ENCODE assay signal across 13 mouse cellular contexts in the genomic region with DNA sequence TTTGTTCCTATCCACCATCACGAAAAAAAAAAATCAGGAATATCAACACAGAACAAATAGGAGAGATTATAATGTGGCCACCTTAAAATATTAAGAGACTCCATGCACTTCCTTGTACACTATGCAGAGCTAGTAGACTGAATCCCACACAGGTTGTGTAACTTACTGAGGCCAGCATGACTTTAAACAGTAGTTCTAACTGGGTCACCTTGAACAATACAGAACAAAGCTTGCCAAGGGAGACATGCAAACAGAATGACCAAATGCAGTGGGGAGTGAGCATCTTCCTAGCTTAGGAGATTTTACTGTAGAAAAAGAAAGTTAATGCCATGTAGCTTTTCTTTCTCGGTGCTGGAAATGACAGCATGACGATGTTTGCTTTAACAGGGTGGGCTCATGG. TPM values are rescaled to one million over a fixed set of nuclear protein-coding genes. Genes with fewer than 3 reads are reported as not detected.
DNase-seq lines count a peak whose midpoint lies in the region; ATAC-seq and TF ChIP-seq lines count a peak whose summit lies in the region.
"Had no signal": no experiment of that assay in that cellular context is flagged by ENCODE, and none has a peak within 500 bp of the region (broad histone marks: within the 10 kb centered on the region; RNA-seq: fewer than 3 reads in every experiment).

No protein-coding gene starts in this region.

- no peak for TF ChIP-seq POLR2A in kidney, adult 2 months (IDR thresholded peaks at IDR 0.05; ENCODE audit: low read depth, low read length)

- H3K4me2 ChIP-seq in forebrain, embryonic 12.5 days = no peak overlapping the region
- H3K4me2 ChIP-seq in forebrain, embryonic 16.5 days (ENCODE audit: low read length) = no peak overlapping the region
- no peak overlapping the region for H3K4me2 ChIP-seq in midbrain, embryonic 11.5 days
- no peak overlapping the region for H3K4me2 ChIP-seq in stomach, postnatal 0 days (replicated peaks; ENCODE audit: low read depth)
- H3K4me2 ChIP-seq: liver, embryonic 15.5 days; midbrain, embryonic 12.5 days had no signal

- no peak overlapping the region for H3K9ac ChIP-seq in forebrain, embryonic 12.5 days
- H3K9ac ChIP-seq in forebrain, embryonic 16.5 days (replicated peaks; ENCODE audit: low read depth, low read length) = no peak overlapping the region
- no peak overlapping the region for H3K9ac ChIP-seq in midbrain, embryonic 11.5 days (ENCODE audit: low read length)
- H3K9ac ChIP-seq in stomach, postnatal 0 days (ENCODE audit: low read length) = no peak overlapping the region
- H3K9ac ChIP-seq: liver, embryonic 15.5 days; midbrain, embryonic 12.5 days had no signal

- peak overlapping the region; percentile 80; the same call in 1 of the 2 replicates for H3K27ac ChIP-seq in forebrain, embryonic 12.5 days
- no peak overlapping the region for H3K27ac ChIP-seq in forebrain, embryonic 16.5 days (ENCODE audit: low read length)
- peak overlapping the region; percentile 93 for H3K27ac ChIP-seq in kidney, adult 2 months (ENCODE audit: insufficient read depth, low read depth, low read length)
- no peak overlapping the region for H3K27ac ChIP-seq in midbrain, embryonic 11.5 days (ENCODE audit: low read depth, low read length)
- H3K27ac ChIP-seq in midbrain, embryonic 10.5 days (replicated peaks) = no peak overlapping the region
- H3K27ac ChIP-seq in stomach, postnatal 0 days (replicated peaks) = no peak overlapping the region
- H3K27ac ChIP-seq: liver, embryonic 15.5 days; midbrain, embryonic 12.5 days had no signal

- TF ChIP-seq CTCF in kidney, adult 2 months (conservative IDR thresholded peaks at IDR 0.05; ENCODE audit: insufficient read depth, insufficient read length, low read depth, low read length) = no peak
- TF ChIP-seq CTCF in stomach, postnatal 0 days (IDR thresholded peaks at IDR 0.05; ENCODE audit: low read depth) = no peak

- H3K27me3 ChIP-seq in forebrain, embryonic 12.5 days = no peaks in the 10 kb centered on the region
- H3K27me3 ChIP-seq in forebrain, embryonic 16.5 days (replicated peaks; ENCODE audit: control insufficient read depth, insufficient read depth, low read length) = no peaks in the 10 kb centered on the region
- H3K27me3 ChIP-seq in kidney, adult 2 months (replicated peaks; ENCODE audit: control insufficient read depth, insufficient read depth, low read length) = no peaks in the 10 kb centered on the region
- H3K27me3 ChIP-seq in midbrain, embryonic 11.5 days (ENCODE audit: control insufficient read depth, insufficient read depth, low read length) = no peaks in the 10 kb centered on the region
- H3K27me3 ChIP-seq in midbrain, embryonic 10.5 days (ENCODE audit: low read depth, poor library complexity, severe bottlenecking) = no peaks in the 10 kb centered on the region
- H3K27me3 ChIP-seq in stomach, postnatal 0 days (ENCODE audit: control insufficient read depth, insufficient read depth, low read length) = no peaks in the 10 kb centered on the region
- H3K27me3 ChIP-seq: liver, embryonic 15.5 days; midbrain, embryonic 12.5 days had no signal

- TF ChIP-seq EP300 in stomach, postnatal 0 days (optimal IDR thresholded peaks at IDR 0.05) = no peak

- H3K9me3 ChIP-seq in forebrain, embryonic 12.5 days = no peaks in the 10 kb centered on the region
- no peaks in the 10 kb centered on the region for H3K9me3 ChIP-seq in forebrain, embryonic 16.5 days (ENCODE audit: control insufficient read depth, low read length)
- H3K9me3 ChIP-seq in midbrain, embryonic 11.5 days (ENCODE audit: control insufficient read depth, low read length) = no peaks in the 10 kb centered on the region
- no peaks in the 10 kb centered on the region for H3K9me3 ChIP-seq in midbrain, embryonic 10.5 days (replicated peaks)
- H3K9me3 ChIP-seq in stomach, postnatal 0 days (ENCODE audit: control insufficient read depth, low read length) = no peaks in the 10 kb centered on the region
- H3K9me3 ChIP-seq: G1E; liver, embryonic 15.5 days; midbrain, embryonic 12.5 days had no signal

- DNase-seq in kidney, adult 2 months = no peak
- DNase-seq in kidney, adult 8-10 months = no peak
- DNase-seq in midbrain, embryonic 11.5 days (ENCODE audit: low spot score, missing footprints) = peak; percentile 8
- DNase-seq in midbrain, embryonic 10.5 days (ENCODE audit: low spot score) = no peak
- no peak for DNase-seq in stomach, postnatal 0 days (ENCODE audit: low spot score)
- no peak for DNase-seq in thymus, postnatal 0 days (ENCODE audit: low spot score)
- DNase-seq: kidney, postnatal 10 days had no signal

- no peaks in the 10 kb centered on the region for H3K36me3 ChIP-seq in forebrain, embryonic 12.5 days (replicated peaks)
- H3K36me3 ChIP-seq in forebrain, embryonic 16.5 days (ENCODE audit: control insufficient read depth, insufficient read depth) = no peaks in the 10 kb centered on the region
- no peaks in the 10 kb centered on the region for H3K36me3 ChIP-seq in kidney, adult 2 months (ENCODE audit: control insufficient read depth, insufficient read depth, low read length)
- H3K36me3 ChIP-seq in midbrain, embryonic 11.5 days (ENCODE audit: control insufficient read depth, insufficient read depth, low read length) = no peaks in the 10 kb centered on the region
- H3K36me3 ChIP-seq in midbrain, embryonic 10.5 days = no peaks in the 10 kb centered on the region
- H3K36me3 ChIP-seq in stomach, postnatal 0 days (ENCODE audit: control insufficient read depth, insufficient read depth, low read length) = no peaks in the 10 kb centered on the region
- H3K36me3 ChIP-seq: liver, embryonic 15.5 days; midbrain, embryonic 12.5 days had no signal

- 83% methylated on average over 3 of the region's 3 CpGs for WGBS in forebrain, embryonic 12.5 days
- 72% methylated on average over 3 of the region's 3 CpGs for WGBS in forebrain, embryonic 16.5 days
- WGBS in kidney, adult 2 months = 51% methylated on average over 3 of the region's 3 CpGs
- WGBS in midbrain, embryonic 11.5 days = 85% methylated on average over 3 of the region's 3 CpGs
- 81% methylated on average over 3 of the region's 3 CpGs for WGBS in midbrain, embryonic 10.5 days
- WGBS in stomach, postnatal 0 days = 49% methylated on average over 3 of the region's 3 CpGs

- H3K4me1 ChIP-seq in forebrain, embryonic 12.5 days = peaks cover 47% of the 10 kb centered on the region
- peaks cover 36% of the 10 kb centered on the region for H3K4me1 ChIP-seq in forebrain, embryonic 16.5 days (replicated peaks; ENCODE audit: control insufficient read depth, insufficient read depth, low read length)
- peaks cover 29% of the 10 kb centered on the region for H3K4me1 ChIP-seq in kidney, adult 2 months (ENCODE audit: control insufficient read depth, insufficient read depth, low read length)
- H3K4me1 ChIP-seq in midbrain, embryonic 11.5 days (ENCODE audit: control insufficient read depth, insufficient read depth, low read length) = peaks cover 2% of the 10 kb centered on the region; the same call in 1 of the 2 replicates
- peaks cover 29% of the 10 kb centered on the region for H3K4me1 ChIP-seq in midbrain, embryonic 10.5 days
- 0 out of 2 replicates have a peak, but pooled peaks cover 3% of the 10 kb centered on the region for H3K4me1 ChIP-seq in stomach, postnatal 0 days (replicated peaks; ENCODE audit: control insufficient read depth, insufficient read depth)

- no peak overlapping the region for H3K4me3 ChIP-seq in forebrain, embryonic 12.5 days (replicated peaks)
- no peak overlapping the region for H3K4me3 ChIP-seq in forebrain, embryonic 16.5 days (replicated peaks; ENCODE audit: low read length)
- H3K4me3 ChIP-seq in kidney, adult 2 months (ENCODE audit: insufficient read depth, low read depth, low read length) = no peak overlapping the region
- no peak overlapping the region for H3K4me3 ChIP-seq in midbrain, embryonic 11.5 days (ENCODE audit: low read depth, low read length)
- H3K4me3 ChIP-seq in midbrain, embryonic 10.5 days = no peak overlapping the region
- no peak overlapping the region for H3K4me3 ChIP-seq in stomach, postnatal 0 days (ENCODE audit: low read depth, low read length)
- H3K4me3 ChIP-seq: liver, embryonic 15.5 days; midbrain, embryonic 12.5 days had no signal

- no peak for ATAC-seq in forebrain, embryonic 12.5 days (ENCODE audit: low FRiP score)
- no peak for ATAC-seq in forebrain, embryonic 16.5 days
- ATAC-seq in midbrain, embryonic 11.5 days (ENCODE audit: low FRiP score) = no peak
- ATAC-seq in stomach, postnatal 0 days (ENCODE audit: low FRiP score, low TSS enrichment) = peak; percentile 46
- ATAC-seq: activated CD4-positive, CD25-positive, alpha-beta regulatory T cell, adult 4 months had no signal

RNA-seq across cellular contexts. Expression of gene Tom1l2, which starts 52.4 kb away (rescaled TPM):
- 31.3 and 32.6 TPM in 2 replicates for polyA plus RNA-seq in forebrain, embryonic 12.5 days (2016; fragmentation: Nextera tagmentation; extraction: Ambion mirVana)
- 56.5 and 62.0 TPM in 2 replicates for polyA plus RNA-seq in forebrain, embryonic 16.5 days (2015; fragmentation: Nextera tagmentation; extraction: Ambion mirVana)
- 95.2 and 125 TPM in 2 replicates for polyA plus RNA-seq in kidney, adult 2 months (2012; rRNA removed)
- polyA plus RNA-seq in midbrain, embryonic 11.5 days (2014; fragmentation: Nextera tagmentation; extraction: Ambion mirVana) = 12.1 and 12.8 TPM in 2 replicates
- polyA plus RNA-seq in midbrain, embryonic 10.5 days (2016; fragmentation: Nextera tagmentation; extraction: Ambion mirVana) = 17.6 and 26.2 TPM in 2 replicates
- polyA plus RNA-seq in stomach, postnatal 0 days (2015; fragmentation: Nextera tagmentation; extraction: Ambion mirVana) = 15.9 and 19.4 TPM in 2 replicates
- 12.7 and 17.6 TPM in 2 replicates for polyA plus RNA-seq in thymus, postnatal 0 days (2015; fragmentation: Nextera tagmentation; extraction: Ambion mirVana)

RNA-seq across cellular contexts. Expression of gene Drc3, which starts 52.8 kb away (rescaled TPM):
- polyA plus RNA-seq in forebrain, embryonic 12.5 days (2016; fragmentation: Nextera tagmentation; extraction: Ambion mirVana) = 3.0 and 3.2 TPM in 2 replicates
- polyA plus RNA-seq in forebrain, embryonic 16.5 days (2015; fragmentation: Nextera tagmentation; extraction: Ambion mirVana) = 4.6 and 4.7 TPM in 2 replicates
- polyA plus RNA-seq in kidney, adult 2 months (2012; rRNA removed) = 2.6 and 2.8 TPM in 2 replicates
- polyA plus RNA-seq in midbrain, embryonic 11.5 days (2014; fragmentation: Nextera tagmentation; extraction: Ambion mirVana) = 2.0 and 2.4 TPM in 2 replicates
- 1.7 and 1.8 TPM in 2 replicates for polyA plus RNA-seq in midbrain, embryonic 10.5 days (2016; fragmentation: Nextera tagmentation; extraction: Ambion mirVana)
- polyA plus RNA-seq in stomach, postnatal 0 days (2015; fragmentation: Nextera tagmentation; extraction: Ambion mirVana) = 0.69 and 0.93 TPM in 2 replicates
- 3.6 and 4.5 TPM in 2 replicates for polyA plus RNA-seq in thymus, postnatal 0 days (2015; fragmentation: Nextera tagmentation; extraction: Ambion mirVana)

Comparison
In these comparisons a context has a peak if more than half of its experiments do, and no peak if none do; other contexts are left out.
1. H3K27ac ChIP-seq: peak in forebrain, embryonic 12.5 days (single experiment) and kidney, adult 2 months (single experiment); none in forebrain, embryonic 16.5 days (single experiment), midbrain, embryonic 11.5 days (single experiment), midbrain, embryonic 10.5 days (single experiment) and stomach, postnatal 0 days (single experiment).